In genomic region chr1:157081999-157082398, GRCm38 (mm10) we compare ENCODE assay signal across 11 mouse cellular contexts. TPM values are rescaled to one million over a fixed set of nuclear protein-coding genes. Genes with fewer than 3 reads are reported as not detected.
A peak's percentile ranks its signal among the peaks of the same experiment; 100 is the strongest.
DNase-seq lines count a peak whose midpoint lies in the region; ATAC-seq and TF ChIP-seq lines count a peak whose summit lies in the region.
"Had no signal": no experiment of that assay in that cellular context is flagged by ENCODE, and none has a peak within 500 bp of the region (broad histone marks: within the 10 kb centered on the region; RNA-seq: fewer than 3 reads in every experiment).

No protein-coding gene starts in this region.

- no peak overlapping the region for H3K27ac ChIP-seq in forebrain, embryonic 11.5 days (ENCODE audit: low read depth, low read length)
- no peak overlapping the region for H3K27ac ChIP-seq in forebrain, embryonic 13.5 days
- no peak overlapping the region for H3K27ac ChIP-seq in lung, postnatal 0 days (ENCODE audit: low read length)
- H3K27ac ChIP-seq: limb, embryonic 15.5 days; midbrain, embryonic 15.5 days had no signal

- TF ChIP-seq CTCF in lung, postnatal 0 days (IDR thresholded peaks at IDR 0.05): peak; percentile 62

- no peak overlapping the region for H3K4me2 ChIP-seq in forebrain, embryonic 11.5 days (ENCODE audit: low read depth, low read length, severe bottlenecking)
- H3K4me2 ChIP-seq in forebrain, embryonic 13.5 days: no peak overlapping the region
- no peak overlapping the region for H3K4me2 ChIP-seq in lung, postnatal 0 days (replicated peaks; ENCODE audit: low read depth, low read length)
- H3K4me2 ChIP-seq: limb, embryonic 15.5 days; midbrain, embryonic 15.5 days had no signal

- H3K36me3 ChIP-seq in forebrain, embryonic 11.5 days (ENCODE audit: control insufficient read depth, insufficient read depth, low read length): no peaks in the 10 kb centered on the region
- H3K36me3 ChIP-seq in forebrain, embryonic 13.5 days (ENCODE audit: poor library complexity, severe bottlenecking): no peaks in the 10 kb centered on the region
- H3K36me3 ChIP-seq in lung, postnatal 0 days (ENCODE audit: insufficient read depth, low read length): no peaks in the 10 kb centered on the region
- H3K36me3 ChIP-seq: limb, embryonic 15.5 days; midbrain, embryonic 15.5 days had no signal

- H3K4me3 ChIP-seq in forebrain, embryonic 11.5 days (ENCODE audit: low read depth, low read length): no peak overlapping the region
- H3K4me3 ChIP-seq in forebrain, embryonic 13.5 days: no peak overlapping the region
- H3K4me3 ChIP-seq in lung, postnatal 0 days (ENCODE audit: low read depth, low read length): no peak overlapping the region
- H3K4me3 ChIP-seq: limb, embryonic 15.5 days; midbrain, embryonic 15.5 days had no signal

- no peaks in the 10 kb centered on the region for H3K27me3 ChIP-seq in forebrain, embryonic 11.5 days (ENCODE audit: control insufficient read depth, insufficient read depth, low read length)
- H3K27me3 ChIP-seq in forebrain, embryonic 13.5 days: no peaks in the 10 kb centered on the region
- no peaks in the 10 kb centered on the region for H3K27me3 ChIP-seq in lung, postnatal 0 days (replicated peaks; ENCODE audit: insufficient read depth, low read length)
- H3K27me3 ChIP-seq: midbrain, embryonic 15.5 days had no signal

- H3K4me1 ChIP-seq in forebrain, embryonic 11.5 days (replicated peaks; ENCODE audit: control insufficient read depth, insufficient read depth, low read length): peaks cover 4% of the 10 kb centered on the region; the same call in 1 of the 2 replicates
- peaks cover 23% of the 10 kb centered on the region for H3K4me1 ChIP-seq in forebrain, embryonic 13.5 days
- no peaks in the 10 kb centered on the region for H3K4me1 ChIP-seq in lung, postnatal 0 days (ENCODE audit: insufficient read depth, low read depth, low read length)

- no peak for ATAC-seq in forebrain, embryonic 11.5 days (replicated peaks; ENCODE audit: low FRiP score)
- ATAC-seq in forebrain, embryonic 13.5 days: no peak
- no peak for ATAC-seq in lung, postnatal 0 days
- ATAC-seq: midbrain, embryonic 15.5 days had no signal

- H3K9me3 ChIP-seq in forebrain, embryonic 11.5 days (ENCODE audit: control insufficient read depth, low read length): no peaks in the 10 kb centered on the region
- no peaks in the 10 kb centered on the region for H3K9me3 ChIP-seq in forebrain, embryonic 13.5 days (replicated peaks)
- no peaks in the 10 kb centered on the region for H3K9me3 ChIP-seq in lung, postnatal 0 days (ENCODE audit: low read length)
- H3K9me3 ChIP-seq: limb, embryonic 15.5 days; midbrain, embryonic 15.5 days had no signal

- DNase-seq in forebrain, embryonic 11.5 days (ENCODE audit: low spot score): peak; percentile 69
- no peak for DNase-seq in lung, postnatal 0 days (ENCODE audit: low spot score)
- DNase-seq in lung, postnatal 4 days: no peak
- peak; percentile 66 for DNase-seq in R1 (ENCODE audit: low read depth, low spot score)
- peak; percentile 30 for DNase-seq in naive thymus-derived CD4-positive, alpha-beta T cell, adult 2 months (ENCODE audit: low read depth)
- no peak for DNase-seq in frontal cortex, postnatal 36 days (ENCODE audit: low spot score in 2 of 2)
- no peak for DNase-seq in cerebellum, postnatal 25 days

- WGBS in forebrain, embryonic 11.5 days: 55% methylated on average over 8 of the region's 8 CpGs
- WGBS in forebrain, embryonic 13.5 days: 59% methylated on average over 8 of the region's 8 CpGs
- 58% methylated on average over 8 of the region's 8 CpGs for WGBS in lung, postnatal 0 days

- no peak for TF ChIP-seq EP300 in lung, postnatal 0 days (IDR thresholded peaks at IDR 0.05)

- no peak overlapping the region for H3K9ac ChIP-seq in forebrain, embryonic 11.5 days (ENCODE audit: low read length)
- H3K9ac ChIP-seq in forebrain, embryonic 13.5 days: no peak overlapping the region
- no peak overlapping the region for H3K9ac ChIP-seq in lung, postnatal 0 days (replicated peaks; ENCODE audit: low read depth)
- H3K9ac ChIP-seq: limb, embryonic 15.5 days; midbrain, embryonic 15.5 days had no signal

RNA-seq across cellular contexts. Expression of gene Tex35, which starts 26.5 kb away (rescaled TPM):
- not detected in 2 replicates for polyA plus RNA-seq in forebrain, embryonic 11.5 days (2014; fragmentation: Nextera tagmentation; extraction: Ambion mirVana)
- not detected in 2 replicates for polyA plus RNA-seq in forebrain, embryonic 13.5 days (2015; fragmentation: Nextera tagmentation; extraction: Ambion mirVana)
- polyA plus RNA-seq in lung, postnatal 0 days (2015; fragmentation: Nextera tagmentation; extraction: Ambion mirVana): not detected in 2 replicates
- polyA plus RNA-seq: large intestine, adult 2 months; limb, embryonic 15.5 days; midbrain, embryonic 15.5 days had no signal

Comparison
In these comparisons a context has a peak if more than half of its experiments do, and no peak if none do; other contexts are left out.
1. DNase-seq: peak in forebrain, embryonic 11.5 days (single experiment), R1 (single experiment) and naive thymus-derived CD4-positive, alpha-beta T cell, adult 2 months (single experiment); none in lung, postnatal 0 days (single experiment), lung, postnatal 4 days (0 of 2), frontal cortex, postnatal 36 days (0 of 2) and cerebellum, postnatal 25 days (0 of 2).